Comparison of ENCODE assay signal across 17 mouse cellular contexts in genomic region chr6:51335314-51335713, GRCm38 (mm10).
DNase-seq lines count a peak whose midpoint lies in the region; ATAC-seq lines count a peak whose summit lies in the region.
"Had no signal": no experiment of that assay in that cellular context is flagged by ENCODE, and none has a peak within 500 bp of the region (broad histone marks: within the 10 kb centered on the region; RNA-seq: fewer than 3 reads in every experiment).

No protein-coding gene starts in this region.

- DNase-seq in heart, adult 18-20 months = peak; percentile 23
- DNase-seq in heart, postnatal 4 days = no peak
- no peak for DNase-seq in lung, postnatal 25 days (ENCODE audit: low spot score)
- no peak for DNase-seq in embryonic facial prominence, embryonic 14.5 days (ENCODE audit: low spot score)
- DNase-seq in urinary bladder, postnatal 14 days (ENCODE audit: low spot score) = no peak
- DNase-seq: cerebellum, postnatal 25 days; gastrocnemius, postnatal 10 days; kidney, postnatal 25 days; lung, postnatal 10 days; midbrain, embryonic 14.5 days; thymus, adult 2 months had no signal

- no peak overlapping the region for H3K4me3 ChIP-seq in lung, embryonic 15.5 days
- H3K4me3 ChIP-seq in embryonic facial prominence, embryonic 14.5 days (ENCODE audit: low read depth, low read length) = no peak overlapping the region
- H3K4me3 ChIP-seq in stomach, embryonic 15.5 days (replicated peaks) = no peak overlapping the region
- H3K4me3 ChIP-seq: forebrain, embryonic 15.5 days; hindbrain, embryonic 15.5 days; limb, embryonic 13.5 days had no signal

- no peak overlapping the region for H3K9ac ChIP-seq in lung, embryonic 15.5 days
- no peak overlapping the region for H3K9ac ChIP-seq in embryonic facial prominence, embryonic 14.5 days (ENCODE audit: low read depth, low read length)
- H3K9ac ChIP-seq in stomach, embryonic 15.5 days = no peak overlapping the region
- H3K9ac ChIP-seq: forebrain, embryonic 15.5 days; hindbrain, embryonic 15.5 days; limb, embryonic 13.5 days had no signal

- WGBS in lung, embryonic 15.5 days = 66% methylated on average over 5 of the region's 5 CpGs
- 84% methylated on average over 5 of the region's 5 CpGs for WGBS in embryonic facial prominence, embryonic 14.5 days
- 66% methylated on average over 5 of the region's 5 CpGs for WGBS in stomach, embryonic 15.5 days

- H3K4me1 ChIP-seq in lung, embryonic 15.5 days = peaks cover 22% of the 10 kb centered on the region
- peaks cover 51% of the 10 kb centered on the region for H3K4me1 ChIP-seq in embryonic facial prominence, embryonic 14.5 days (ENCODE audit: control insufficient read depth, insufficient read depth, low read length)
- H3K4me1 ChIP-seq in stomach, embryonic 15.5 days = peaks cover 15% of the 10 kb centered on the region; the same call in 1 of the 2 replicates
- H3K4me1 ChIP-seq: forebrain, embryonic 15.5 days had no signal

- H3K27ac ChIP-seq in lung, embryonic 15.5 days = no peak overlapping the region
- H3K27ac ChIP-seq in embryonic facial prominence, embryonic 14.5 days (replicated peaks; ENCODE audit: low read depth, low read length) = peak overlapping the region; percentile 92
- H3K27ac ChIP-seq in stomach, embryonic 15.5 days = peak overlapping the region; percentile 8; the same call in 1 of the 2 replicates
- H3K27ac ChIP-seq: forebrain, embryonic 15.5 days had no signal

- H3K9me3 ChIP-seq in lung, embryonic 15.5 days = no peaks in the 10 kb centered on the region
- no peaks in the 10 kb centered on the region for H3K9me3 ChIP-seq in embryonic facial prominence, embryonic 14.5 days (ENCODE audit: control insufficient read depth, low read length)
- H3K9me3 ChIP-seq in stomach, embryonic 15.5 days = no peaks in the 10 kb centered on the region
- H3K9me3 ChIP-seq: forebrain, embryonic 15.5 days; G1E; hindbrain, embryonic 15.5 days; limb, embryonic 13.5 days had no signal

- no peaks in the 10 kb centered on the region for H3K36me3 ChIP-seq in lung, embryonic 15.5 days
- H3K36me3 ChIP-seq in embryonic facial prominence, embryonic 14.5 days (ENCODE audit: control insufficient read depth, insufficient read depth, low read length) = no peaks in the 10 kb centered on the region
- no peaks in the 10 kb centered on the region for H3K36me3 ChIP-seq in stomach, embryonic 15.5 days
- H3K36me3 ChIP-seq: forebrain, embryonic 15.5 days; G1E; hindbrain, embryonic 15.5 days; limb, embryonic 13.5 days had no signal

- no peaks in the 10 kb centered on the region for H3K27me3 ChIP-seq in lung, embryonic 15.5 days
- H3K27me3 ChIP-seq in embryonic facial prominence, embryonic 14.5 days (replicated peaks; ENCODE audit: control insufficient read depth, insufficient read depth, low read length) = no peaks in the 10 kb centered on the region
- H3K27me3 ChIP-seq in stomach, embryonic 15.5 days (replicated peaks) = no peaks in the 10 kb centered on the region
- H3K27me3 ChIP-seq: forebrain, embryonic 15.5 days; hindbrain, embryonic 15.5 days; limb, embryonic 13.5 days had no signal

- ATAC-seq in lung, embryonic 15.5 days (ENCODE audit: borderline replicate concordance, extremely low read depth, low FRiP score, low TSS enrichment) = peak; percentile 42; the same call in 1 of the 2 replicates
- no peak for ATAC-seq in embryonic facial prominence, embryonic 14.5 days (ENCODE audit: low read depth)
- ATAC-seq in stomach, embryonic 15.5 days (ENCODE audit: insufficient read depth, low FRiP score, low read depth) = no peak
- ATAC-seq: forebrain, embryonic 15.5 days had no signal

- no peak overlapping the region for H3K4me2 ChIP-seq in lung, embryonic 15.5 days
- H3K4me2 ChIP-seq in embryonic facial prominence, embryonic 14.5 days (ENCODE audit: low read depth, low read length) = no peak overlapping the region
- H3K4me2 ChIP-seq in stomach, embryonic 15.5 days = no peak overlapping the region
- H3K4me2 ChIP-seq: forebrain, embryonic 15.5 days; hindbrain, embryonic 15.5 days; limb, embryonic 13.5 days had no signal

Comparison
In these comparisons a context has a peak if more than half of its experiments do, and no peak if none do; other contexts are left out.
1. DNase-seq: peak in heart, adult 18-20 months (2 of 2); none in heart, postnatal 4 days (single experiment), lung, postnatal 25 days (single experiment), embryonic facial prominence, embryonic 14.5 days (single experiment) and urinary bladder, postnatal 14 days (single experiment).